Mouse (Mus musculus) CH12F3 (cell line): ENCODE measurements at regions not wholly inside any gene's neighbourhood (a gene's known extent, or its start where the extent isn't known, plus 50 kb on each side); places are given as distances from the start of the nearest gene placed in this dataset.

Experiments used
- in situ Hi-C: fragments of 300-500 bp; cut with MboI; formaldehyde crosslinking; loops from 2 replicates; pipeline ENCODE4 v1.14.3; 2020; ENCODE audit warnings: low sequenced_read_pairs

DNA sequence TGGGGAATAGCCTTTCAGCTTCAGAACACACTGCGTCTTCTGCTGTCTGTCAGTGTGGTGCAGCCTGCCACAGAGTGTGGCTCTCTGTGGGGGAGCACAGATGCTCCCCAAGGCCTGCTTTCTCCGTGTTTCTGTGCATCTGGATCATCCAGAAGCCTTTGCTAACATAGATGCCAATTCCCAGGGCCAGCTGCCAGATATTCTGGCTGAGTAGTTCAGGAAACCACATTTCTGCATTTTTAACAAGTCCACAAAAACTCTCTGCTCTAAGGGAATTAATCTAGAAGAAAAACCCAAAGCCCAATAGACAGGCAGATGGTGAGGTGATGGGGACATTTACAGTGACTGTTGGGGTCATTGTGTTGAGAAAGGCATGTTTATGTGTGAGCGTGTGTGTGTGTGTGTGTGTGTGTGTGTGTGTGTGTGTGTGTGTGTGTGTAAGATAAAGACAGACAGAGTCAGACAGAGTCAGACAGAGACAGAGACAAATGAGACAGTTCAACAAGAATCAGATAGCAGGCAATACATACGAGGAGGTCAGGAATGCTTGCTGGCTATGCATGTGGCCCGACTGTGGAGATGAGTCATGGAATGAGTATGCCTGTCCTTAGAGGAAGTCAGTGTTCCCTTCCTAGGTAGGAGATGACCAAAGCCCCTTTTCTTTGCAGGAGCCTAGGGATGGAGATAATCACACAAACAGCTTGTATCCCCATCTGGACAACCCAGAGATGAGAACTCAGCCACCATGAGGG is 176.3 kb upstream of the Spaca1 start:
- in situ Hi-C loops = loop anchor here (25.0 kb wide), 1 partner anchor 839 kb away; no protein-coding TSS in a partner anchor

DNA sequence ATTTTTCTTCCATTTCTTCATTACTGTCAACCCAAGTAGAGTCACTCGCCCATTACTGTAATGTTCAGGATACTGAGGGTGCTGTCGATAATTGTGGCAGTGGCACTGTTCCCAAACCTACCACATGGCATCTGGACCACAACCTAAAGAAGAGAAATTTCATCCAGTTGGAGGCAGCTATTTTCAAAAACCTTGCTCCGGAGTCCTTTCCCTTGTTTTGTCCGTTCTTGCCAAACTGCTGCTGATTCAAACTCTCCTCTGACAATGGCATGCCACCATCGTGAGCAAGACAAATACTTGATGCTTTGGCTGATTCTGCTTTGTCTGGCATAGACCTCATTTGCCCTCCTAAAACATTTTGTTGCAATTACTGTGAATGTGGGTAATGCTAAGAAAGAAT is 176.9 kb upstream of the Spaca1 start:
- in situ Hi-C loops = loop anchor here (25.0 kb wide), 1 partner anchor 840 kb away; no protein-coding TSS in a partner anchor

DNA sequence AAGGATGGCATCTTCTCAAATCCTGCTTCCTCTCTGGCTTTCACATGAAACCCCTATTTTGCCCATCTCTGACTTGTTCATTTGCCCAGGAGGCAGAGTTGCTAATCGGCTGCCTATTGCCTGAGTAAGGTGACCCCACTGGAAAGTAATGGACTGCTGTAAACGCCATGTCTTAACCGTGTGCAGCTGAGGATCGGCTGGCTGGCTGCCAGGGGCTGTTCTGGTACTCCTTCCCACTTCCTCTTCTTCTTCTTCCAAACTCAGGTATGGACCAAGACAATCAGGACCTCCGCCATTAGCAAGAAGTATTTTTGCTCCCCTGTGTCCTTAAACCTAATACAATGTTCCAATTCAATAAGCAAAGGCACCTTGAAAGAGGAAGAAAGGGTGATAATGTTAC is 177.6 kb upstream of the Spaca1 start:
- in situ Hi-C loops = loop anchor here (25.0 kb wide), 1 partner anchor 840 kb away; no protein-coding TSS in a partner anchor

- in situ Hi-C loops = loop anchor here (25.0 kb wide), 1 partner anchor 844 kb away; no protein-coding TSS in a partner anchor
These were observed 181.3 kb upstream of the Spaca1 start for GRCm38 (mm10) chr4:34231270-34231669.

- in situ Hi-C loops = loop anchor here (25.0 kb wide), 1 partner anchor 847 kb away; no protein-coding TSS in a partner anchor
These were observed 184.2 kb upstream of the Spaca1 start for GRCm38 (mm10) chr4:34234204-34234603.

DNA sequence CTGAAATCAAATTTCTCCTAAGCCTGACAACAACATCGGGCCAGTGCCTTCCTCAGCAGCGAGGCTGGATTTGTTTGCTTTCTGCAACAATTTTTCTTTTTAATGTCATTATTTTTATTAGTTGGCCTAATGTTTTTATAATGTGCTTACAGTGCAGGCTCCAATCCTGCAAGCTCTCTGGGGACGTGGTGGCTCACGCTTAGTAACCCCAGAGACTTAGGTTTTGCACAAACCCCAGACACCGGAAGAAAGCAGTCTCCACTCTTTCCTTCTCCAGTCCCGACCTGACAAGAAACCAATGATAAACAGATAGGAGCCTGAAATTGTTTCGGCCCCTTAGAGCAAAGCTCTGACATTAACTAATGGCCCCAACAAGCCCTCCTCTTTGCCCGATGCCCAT is 184.7 kb upstream of the Spaca1 start:
- in situ Hi-C loops = loop anchor here (25.0 kb wide), 1 partner anchor 847 kb away; no protein-coding TSS in a partner anchor

DNA sequence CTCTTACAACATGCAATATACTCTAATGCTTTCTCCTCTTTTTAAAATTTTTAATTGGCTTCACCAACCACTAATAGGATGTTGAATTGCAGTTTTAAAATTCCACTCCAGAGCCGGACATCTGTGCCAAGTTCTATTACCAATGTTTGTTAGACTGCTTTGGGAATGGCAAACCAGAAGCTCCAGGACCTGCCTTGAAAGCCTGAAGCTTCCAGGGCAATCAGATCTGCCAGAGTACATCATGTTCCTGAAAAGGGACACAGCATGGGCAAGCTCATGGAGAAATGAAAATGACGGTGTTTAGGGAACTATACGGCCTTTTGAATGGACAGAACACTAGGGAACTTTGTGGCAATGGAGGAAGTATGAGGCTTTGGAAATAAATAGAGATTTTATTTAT is 187.8 kb upstream of the Spaca1 start:
- in situ Hi-C loops = loop anchor here (25.0 kb wide), 1 partner anchor 850 kb away; no protein-coding TSS in a partner anchor

DNA sequence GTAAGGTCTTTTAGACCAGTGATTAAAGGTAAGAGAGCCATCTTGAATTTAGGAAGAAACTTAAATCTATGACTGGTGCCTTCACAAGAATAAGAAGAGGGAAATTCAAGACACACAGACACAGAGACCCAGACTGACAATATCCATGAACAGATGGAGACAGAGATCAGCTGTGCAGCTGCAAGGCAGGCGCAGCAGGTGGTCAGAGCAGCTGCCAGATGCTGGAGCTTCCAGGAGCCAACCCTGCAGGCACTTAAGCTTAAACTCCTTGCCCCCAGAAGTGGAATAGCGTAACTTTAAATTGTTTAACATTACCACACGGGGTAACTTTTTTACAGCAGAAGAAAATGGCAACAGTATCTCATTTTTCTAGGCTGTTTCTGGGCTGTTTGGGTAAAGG is 189.6 kb upstream of the Spaca1 start:
- in situ Hi-C loops = loop anchor here (25.0 kb wide), 1 partner anchor 852 kb away; no protein-coding TSS in a partner anchor

DNA sequence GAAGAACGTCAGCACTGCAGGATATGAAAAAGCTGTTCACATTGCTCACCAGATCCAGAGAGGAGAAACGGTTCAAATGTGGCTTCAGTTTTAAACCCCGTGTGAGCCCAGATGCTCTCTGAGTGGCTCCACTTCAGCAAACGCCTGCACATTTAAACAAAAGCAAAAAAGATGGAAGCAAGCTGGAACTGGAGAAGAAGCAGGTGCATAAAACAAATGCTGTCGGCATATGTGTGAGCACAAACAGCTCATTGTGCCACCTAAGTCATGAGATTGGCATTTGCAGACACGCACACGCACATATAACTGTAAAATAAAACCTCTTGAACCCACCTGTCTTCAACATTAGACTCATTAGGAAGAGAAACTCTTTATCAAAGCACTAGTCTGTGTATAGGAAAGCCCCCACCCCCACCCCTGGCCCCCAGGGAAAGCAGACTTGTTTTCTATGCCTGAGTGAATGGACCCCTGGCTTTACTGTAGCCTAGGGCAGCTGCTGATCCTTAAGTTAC is 191.1 kb upstream of the Spaca1 start:
- in situ Hi-C loops = loop anchor here (25.0 kb wide), 1 partner anchor 854 kb away; no protein-coding TSS in a partner anchor

DNA sequence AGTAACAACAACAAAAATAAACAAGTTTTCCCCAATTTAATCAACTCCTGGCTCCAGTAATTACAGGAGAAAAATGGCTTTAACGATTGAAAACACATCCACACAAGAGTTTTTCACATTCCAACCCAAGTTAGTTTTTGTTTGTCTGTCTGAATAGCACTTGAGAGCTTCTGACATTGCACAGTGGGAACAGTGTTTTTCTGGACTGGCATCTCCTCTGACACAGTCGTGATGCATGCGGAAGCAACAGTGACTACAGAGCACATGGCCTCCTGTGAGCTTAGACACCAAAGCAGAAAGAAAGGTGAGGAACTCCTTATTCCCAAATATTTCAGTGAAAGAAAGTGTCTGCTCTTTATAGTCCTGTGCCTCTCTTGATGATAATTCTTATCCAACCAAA is 191.7 kb upstream of the Spaca1 start:
- in situ Hi-C loops = loop anchor here (25.0 kb wide), 1 partner anchor 854 kb away; no protein-coding TSS in a partner anchor

DNA sequence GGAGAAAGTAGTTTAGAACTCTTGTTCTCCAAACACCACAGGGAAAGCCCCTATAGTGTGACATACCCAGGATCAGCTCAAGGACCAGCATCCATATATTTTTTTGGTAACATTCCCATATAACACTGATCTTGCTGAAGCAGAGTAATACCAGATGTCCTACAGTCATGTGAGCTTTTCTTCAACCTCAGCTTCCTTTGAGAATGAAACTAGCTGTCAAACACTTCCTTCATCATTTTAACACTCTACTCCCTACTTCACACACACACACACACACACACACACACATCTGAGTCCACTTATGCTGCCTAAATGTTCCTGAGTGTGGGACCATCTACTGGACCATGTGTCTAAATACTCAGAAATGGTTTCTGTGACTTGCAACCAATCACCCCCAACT is 209.5 kb upstream of the Spaca1 start:
- in situ Hi-C loops = no loop called here

GRCm38 (mm10) chr4:34260468-34260867 is 210.5 kb upstream of the Spaca1 start:
- in situ Hi-C loops = no loop called here

DNA sequence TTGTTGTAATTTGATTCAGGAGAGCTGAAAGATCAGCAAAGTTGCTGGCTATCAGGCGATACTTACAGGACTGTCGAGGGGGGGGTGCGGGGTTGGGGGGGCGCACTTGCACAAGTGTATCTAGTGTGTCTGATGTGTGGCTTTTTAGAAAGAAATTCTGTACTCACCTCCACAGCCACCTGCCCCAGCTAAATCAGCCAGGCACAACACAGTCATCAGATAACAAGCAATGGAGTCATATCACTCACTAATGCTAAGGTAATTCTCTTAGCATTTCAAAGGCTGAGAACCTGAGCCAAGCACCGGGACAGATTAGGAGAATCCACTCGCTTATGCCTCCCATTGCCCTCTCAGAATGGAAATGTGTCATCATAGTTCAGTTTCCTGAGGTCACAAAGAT is 211.8 kb upstream of the Spaca1 start:
- in situ Hi-C loops = no loop called here

DNA sequence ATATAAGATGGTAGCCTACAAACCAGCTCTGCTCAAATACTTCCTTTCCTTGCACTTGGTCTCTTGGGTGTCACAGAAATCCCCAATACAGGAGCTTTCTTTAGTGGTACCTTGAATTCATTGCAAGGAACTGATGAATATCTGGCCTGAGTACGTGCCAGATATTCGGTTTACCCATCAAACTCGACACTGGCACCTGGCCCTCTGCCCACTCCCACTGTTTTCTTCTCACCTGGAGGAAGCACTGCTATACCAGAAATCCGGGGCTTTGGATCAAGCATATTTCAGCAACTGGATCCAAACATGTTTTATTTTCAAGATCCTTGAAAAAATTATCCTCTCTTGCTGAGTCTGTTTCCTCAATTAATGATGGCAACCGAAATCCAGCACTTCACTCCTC is 214.4 kb upstream of the Spaca1 start:
- in situ Hi-C loops = no loop called here

DNA sequence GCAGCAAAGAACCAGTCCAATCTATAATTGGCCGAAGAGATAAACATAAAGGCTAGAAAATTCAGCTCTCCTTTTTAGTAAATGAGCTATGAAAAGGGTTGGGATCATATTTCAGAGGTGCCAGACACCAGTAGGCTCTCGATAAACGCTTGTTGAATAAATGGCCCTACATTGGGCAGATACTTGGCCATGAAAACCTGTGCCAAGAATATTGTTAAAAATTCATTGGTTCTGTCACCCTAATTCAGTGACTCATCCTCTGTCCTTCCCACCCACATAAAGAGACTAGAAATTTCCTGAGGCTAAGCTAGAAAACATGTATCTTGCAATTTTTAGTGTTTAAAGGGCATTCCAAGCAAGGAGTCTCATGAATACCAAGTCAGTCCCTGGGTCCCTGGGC is 224.3 kb upstream of the Spaca1 start:
- in situ Hi-C loops = no loop called here

DNA sequence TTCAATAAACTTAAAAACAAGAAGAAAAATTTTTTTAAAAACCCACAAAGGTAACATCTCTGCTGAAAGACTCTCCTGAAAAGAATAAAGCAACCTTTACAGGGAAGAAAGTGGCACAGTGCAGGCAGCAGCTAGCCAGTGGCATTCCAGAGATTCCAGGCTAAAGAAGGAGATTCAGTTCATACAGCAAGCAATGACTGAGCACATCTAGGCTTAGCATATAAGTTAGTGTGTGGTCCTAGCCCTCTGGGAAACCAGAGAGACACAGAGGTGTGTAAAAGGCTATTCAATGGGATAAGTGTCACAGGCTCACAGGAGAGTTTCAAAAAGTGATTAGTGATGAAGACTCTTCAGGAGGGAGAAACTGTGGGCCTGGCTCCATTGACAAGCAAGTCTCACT is 225.4 kb upstream of the Spaca1 start:
- in situ Hi-C loops = no loop called here

- in situ Hi-C loops = no loop called here
These were observed 248.1 kb upstream of the Akirin2 start for GRCm38 (mm10) chr4:34302504-34303108.

DNA sequence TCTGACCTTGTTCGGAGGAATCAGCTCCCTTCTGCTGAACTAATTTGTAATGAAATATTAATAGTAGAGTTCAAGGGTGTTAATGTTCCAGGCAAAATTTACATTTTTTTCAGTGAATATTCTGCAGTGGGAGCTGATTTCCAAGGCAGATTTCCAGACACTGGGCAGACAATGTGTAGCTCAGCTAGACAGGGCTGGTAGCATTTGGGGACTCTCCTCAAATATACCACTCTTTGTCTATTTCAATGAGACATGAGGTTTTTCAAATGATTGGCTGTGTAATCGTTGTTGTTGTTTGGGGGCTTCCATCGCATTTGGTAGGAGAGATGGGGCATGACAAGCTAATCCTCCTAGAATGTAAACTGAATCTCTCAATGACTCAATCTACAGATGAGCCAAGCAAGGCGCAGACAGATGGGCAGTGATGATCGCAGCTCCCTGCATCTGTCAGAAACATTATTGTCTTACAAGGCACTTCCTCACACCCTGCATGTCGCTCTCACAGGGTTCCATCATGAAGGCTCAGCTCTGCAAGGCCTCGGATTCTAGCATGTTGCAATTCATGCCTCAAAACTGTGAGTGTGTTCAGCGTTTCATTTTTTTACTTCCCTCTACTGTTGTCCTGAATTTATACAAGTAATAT is 241.7 kb upstream of the Akirin2 start:
- in situ Hi-C loops = no loop called here

GRCm38 (mm10) chr4:34310061-34310642 is 240.6 kb upstream of the Akirin2 start:
- in situ Hi-C loops = no loop called here

DNA sequence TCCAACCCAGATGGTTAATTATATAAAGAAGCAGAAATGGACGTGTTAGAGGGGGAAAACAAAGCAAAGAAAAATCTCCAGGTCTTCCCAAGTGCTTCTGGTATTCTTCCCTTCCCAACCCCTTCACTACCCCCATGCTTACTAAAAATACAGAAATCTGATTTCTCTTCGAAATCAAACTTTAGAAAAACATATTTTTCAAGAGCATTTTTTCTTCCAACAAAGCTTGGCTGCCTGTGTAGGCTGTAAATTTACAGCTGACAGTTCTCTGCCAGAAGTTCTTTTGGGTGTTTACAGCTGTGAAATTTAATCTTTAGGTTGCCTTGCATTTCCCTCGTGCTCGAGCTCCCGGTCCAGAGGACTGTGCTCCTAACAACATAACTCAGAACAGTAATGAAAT is 234.9 kb upstream of the Akirin2 start:
- in situ Hi-C loops = no loop called here

DNA sequence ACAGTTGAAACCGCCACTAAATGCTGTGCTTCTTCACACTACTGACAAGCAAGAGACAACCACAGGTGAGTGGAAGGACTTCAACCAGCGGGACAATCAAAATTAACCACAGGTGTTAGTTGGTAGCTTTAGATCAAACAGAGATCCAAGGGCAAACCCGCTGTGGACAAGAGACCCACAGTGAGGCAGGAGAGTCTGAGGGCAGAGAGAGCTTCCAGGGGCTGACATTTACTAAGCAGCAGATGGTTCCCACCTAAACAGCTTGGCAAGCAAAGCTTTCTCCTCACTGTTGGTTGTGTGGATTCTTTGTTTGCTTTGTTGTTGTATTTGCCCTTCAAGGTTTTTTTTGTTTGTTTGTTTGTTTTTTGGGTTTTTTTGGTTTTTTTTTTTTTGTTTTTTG is 227.9 kb upstream of the Akirin2 start:
- in situ Hi-C loops = no loop called here
